Mouse (Mus musculus) forebrain, postnatal 0 days (tissue): ENCODE results near the gene Cyb5b. TPM values are rescaled to one million over a fixed set of nuclear protein-coding genes. Genes with fewer than 3 reads are reported as not detected.

Experiments
- ATAC-seq: fragments of 200-750 bp; cut with Nextera tagmentation; 2 replicates; pipeline ENCODE4 v1.8.0; 2017; ENCODE audit warnings: mild to moderate bottlenecking, moderate library complexity
- DNase-seq: peaks from one replicate; pipeline ENCODE4 v3.0.0-alpha.2; 2015
- H3K27ac ChIP-seq: fragments of 300-500 bp; sonication (generic); 2 replicates; pipeline ENCODE4 v1.5.1; 2014; ENCODE audit warnings: low read depth, mild to moderate bottlenecking, antibody characterized with exemption, low read length, moderate library complexity, mixed read lengths
- H3K27me3 ChIP-seq: fragments of 300-500 bp; sonication (generic); 2 replicates; pipeline ENCODE4 v1.6.1; 2014; ENCODE audit warnings: mild to moderate bottlenecking, low read length, mixed read lengths; ENCODE audit not compliant: insufficient read depth
- H3K36me3 ChIP-seq: fragments of 300-500 bp; sonication (generic); 2 replicates; pipeline ENCODE4 v1.6.1; 2014; ENCODE audit warnings: mild to moderate bottlenecking, moderate library complexity; ENCODE audit not compliant: insufficient read depth
- H3K4me1 ChIP-seq: fragments of 300-500 bp; sonication (generic); 2 replicates; pipeline ENCODE4 v1.6.1; 2014; ENCODE audit warnings: antibody characterized with exemption; ENCODE audit not compliant: insufficient read depth
- H3K4me2 ChIP-seq: fragments of 300-500 bp; sonication (generic); 2 replicates; pipeline ENCODE4 v1.6.1; 2014; ENCODE audit warnings: low read depth, mild to moderate bottlenecking, moderate library complexity
- H3K4me3 ChIP-seq: fragments of 300-500 bp; sonication (generic); 2 replicates; pipeline ENCODE4 v1.5.1; 2014; ENCODE audit warnings: low read depth, low read length, mixed read lengths
- H3K9ac ChIP-seq: fragments of 300-500 bp; sonication (generic); 2 replicates; pipeline ENCODE4 v1.6.1; 2014; ENCODE audit warnings: mild to moderate bottlenecking
- H3K9me3 ChIP-seq: fragments of 300-500 bp; sonication (generic); 2 replicates; pipeline ENCODE4 v1.6.1; 2016; ENCODE audit warnings: low read length
- CTCF ChIP-seq: sonication (generic); IDR thresholded peaks from 2 replicates; pipeline ENCODE4 v1.5.1; 2016; ENCODE audit warnings: antibody characterized with exemption, control low read depth, low read depth
- WGBS: fragments of 180-500 bp; shearing (Covaris S2); extraction: QIAGEN DNeasy Blood & Tissue Kit; methylation state at CpG from one replicate; pipeline ENCODE4 v1.1.7; 2014; 5-methylcytosine and 5-hydroxymethylcytosine counted together
- polyA plus RNA-seq: library from polyadenylated mRNA; unstranded; fragments of >200 nt; fragmentation: Nextera tagmentation; extraction: Ambion mirVana; gene quantifications from 2 replicates; pipeline ENCODE4 v1.2.1, GENCODE M21; 2015
- total RNA-seq: library from RNA; depleted of rRNA; stranded (reverse); fragments of >200 nt; gene quantifications from 2 replicates; pipeline ENCODE4 v1.2.3, GENCODE M21; 2014

The Cyb5b gene
- total and polyA plus RNA-seq, 2 experiments from 2014 or later: 88.6 to 127 TPM

- Histone ChIP-seq H3K4me2 (no peak overlapping the region), H3K27ac (no peak overlapping the region), H3K27me3 (no peaks in the 10 kb centered on the region), H3K4me3 (no peak overlapping the region), H3K9me3 (no peaks in the 10 kb centered on the region), H3K36me3 (no peaks in the 10 kb centered on the region), H3K9ac (no peak overlapping the region), H3K4me1 (no peaks in the 10 kb centered on the region; the same call in 1 of the 2 replicates)
- DNase-seq (no peak), ATAC-seq (no peak)
- WGBS: 89% methylated on average over 10 of the region's 11 CpGs
- no peak for TF ChIP-seq CTCF
Observed at GRCm38 (mm10) chr8:107111340-107112105, 38.9 kb upstream of the Cyb5b start.

- TF ChIP-seq CTCF: no peak
- Histone ChIP-seq H3K4me1 (no peaks in the 10 kb centered on the region; the same call in 1 of the 2 replicates), H3K27ac (no peak overlapping the region), H3K9me3 (no peaks in the 10 kb centered on the region), H3K36me3 (no peaks in the 10 kb centered on the region), H3K4me3 (no peak overlapping the region), H3K27me3 (no peaks in the 10 kb centered on the region), H3K4me2 (no peak overlapping the region), H3K9ac (no peak overlapping the region)
- ATAC-seq: no peak
- no peak for DNase-seq
- 55% methylated on average over 4 of the region's 4 CpGs for WGBS
Observed at GRCm38 (mm10) chr8:107113209-107113608, 37.2 kb upstream of the Cyb5b start.

- H3K4me3 ChIP-seq: no peak overlapping the region
- no peak for ATAC-seq
- WGBS: 64% methylated on average over 19 of the region's 19 CpGs
- no peak for DNase-seq
- H3K27me3 ChIP-seq: no peaks in the 10 kb centered on the region
- TF ChIP-seq CTCF: no peak
- H3K36me3 ChIP-seq: no peaks in the 10 kb centered on the region
- H3K4me1 ChIP-seq: no peaks in the 10 kb centered on the region; the same call in 1 of the 2 replicates
- H3K4me2 ChIP-seq: no peak overlapping the region
- H3K27ac ChIP-seq: no peak overlapping the region; the same call in 1 of the 2 replicates
- H3K9me3 ChIP-seq: no peaks in the 10 kb centered on the region
- H3K9ac ChIP-seq: no peak overlapping the region
Observed at GRCm38 (mm10) chr8:107114150-107115007, 36.1 kb upstream of the Cyb5b start.

GRCm38 (mm10) chr8:107115008-107115320 is 35.5 kb upstream of the Cyb5b start:
- ATAC-seq (no peak), DNase-seq (no peak)
- WGBS: 85% methylated on average over 10 of the region's 10 CpGs
- Histone ChIP-seq H3K9ac (no peak overlapping the region), H3K36me3 (no peaks in the 10 kb centered on the region), H3K27ac (no peak overlapping the region), H3K4me2 (no peak overlapping the region), H3K4me1 (no peaks in the 10 kb centered on the region; the same call in 1 of the 2 replicates), H3K4me3 (no peak overlapping the region), H3K9me3 (no peaks in the 10 kb centered on the region), H3K27me3 (no peaks in the 10 kb centered on the region)
- TF ChIP-seq CTCF: no peak

- no peak overlapping the region for H3K27ac ChIP-seq
- H3K9ac ChIP-seq: no peak overlapping the region
- H3K4me3 ChIP-seq: no peak overlapping the region
- H3K4me2 ChIP-seq: no peak overlapping the region
- no peaks in the 10 kb centered on the region for H3K27me3 ChIP-seq
- no peaks in the 10 kb centered on the region for H3K9me3 ChIP-seq
- peak; percentile 84 for DNase-seq
- peak; percentile 58; the same call in 1 of the 2 replicates for ATAC-seq
- no peaks in the 10 kb centered on the region for H3K36me3 ChIP-seq
- TF ChIP-seq CTCF: peak; percentile 77
- no peaks in the 10 kb centered on the region; the same call in 1 of the 2 replicates for H3K4me1 ChIP-seq
- 16% methylated on average over 11 of the region's 11 CpGs for WGBS
Observed at GRCm38 (mm10) chr8:107116023-107116422, 34.4 kb upstream of the Cyb5b start.

GRCm38 (mm10) chr8:107117019-107117418 is 33.4 kb upstream of the Cyb5b start:
- H3K27me3 ChIP-seq: no peaks in the 10 kb centered on the region
- no peaks in the 10 kb centered on the region for H3K9me3 ChIP-seq
- no peaks in the 10 kb centered on the region for H3K36me3 ChIP-seq
- H3K9ac ChIP-seq: no peak overlapping the region
- no peak overlapping the region for H3K4me3 ChIP-seq
- no peak for ATAC-seq
- no peak overlapping the region for H3K27ac ChIP-seq
- DNase-seq: no peak
- 53% methylated on average over 2 of the region's 2 CpGs for WGBS
- no peak overlapping the region for H3K4me2 ChIP-seq
- TF ChIP-seq CTCF: no peak
- H3K4me1 ChIP-seq: no peaks in the 10 kb centered on the region; the same call in 1 of the 2 replicates

- H3K9me3 ChIP-seq: no peaks in the 10 kb centered on the region
- no peak for DNase-seq
- no peaks in the 10 kb centered on the region; the same call in 1 of the 2 replicates for H3K4me1 ChIP-seq
- no peak overlapping the region for H3K4me2 ChIP-seq
- no peak overlapping the region for H3K4me3 ChIP-seq
- H3K9ac ChIP-seq: no peak overlapping the region
- H3K27ac ChIP-seq: peak overlapping the region; percentile 45; the same call in 1 of the 2 replicates
- no peaks in the 10 kb centered on the region for H3K36me3 ChIP-seq
- no peak for ATAC-seq
- TF ChIP-seq CTCF: no peak
- no peaks in the 10 kb centered on the region for H3K27me3 ChIP-seq
- 59% methylated on average over 7 of the region's 7 CpGs for WGBS
Observed at GRCm38 (mm10) chr8:107118803-107119233, 31.6 kb upstream of the Cyb5b start.
